Mouse (Mus musculus) heart, adult 9 months (tissue): ENCODE measurements around the gene Fstl3.
"Not testable (repeated sequence)": the region's sequence is repeated elsewhere in the genome, so short reads cannot be mapped to it uniquely, and the experiment has no call there.

Experiments
- DNase-seq, 2 experiments: peaks; one replicate each; pipeline ENCODE4 v3.0.0; 2022; ENCODE audit warnings: low spot score in 2 of 2

The Fstl3 gene

GRCm38 (mm10) chr10:79777103-79777531 is at the start of gene Fstl3:
Gene Fstl3 (plus strand): TSS chr10:79777272.
- no peak for DNase-seq

- DNase-seq: no peak
Measured at GRCm38 (mm10) chr10:79728323-79729249, 48.5 kb upstream of the Fstl3 start.

- DNase-seq: peak in 1 of 2 experiments; percentile 53
Measured at GRCm38 (mm10) chr10:79729357-79729965, 47.6 kb upstream of the Fstl3 start.

GRCm38 (mm10) chr10:79732500-79732899 is 44.6 kb upstream of the Fstl3 start:
- DNase-seq: no peak

GRCm38 (mm10) chr10:79733847-79734246 is 43.2 kb upstream of the Fstl3 start:
- DNase-seq: no peak

- no peak for DNase-seq
Measured at GRCm38 (mm10) chr10:79735361-79735760, 41.7 kb upstream of the Fstl3 start.

- DNase-seq: no peak
Measured at GRCm38 (mm10) chr10:79736706-79737105, 40.4 kb upstream of the Fstl3 start.

- no peak for DNase-seq
Measured at GRCm38 (mm10) chr10:79738259-79738658, 38.8 kb upstream of the Fstl3 start.

- DNase-seq: no peak
Measured at GRCm38 (mm10) chr10:79739234-79739633, 37.8 kb upstream of the Fstl3 start.

- DNase-seq: no peak
Measured at GRCm38 (mm10) chr10:79740863-79741262, 36.2 kb upstream of the Fstl3 start.

GRCm38 (mm10) chr10:79743161-79743560 is 33.9 kb upstream of the Fstl3 start:
- DNase-seq: no peak

- DNase-seq: no peak
Measured at GRCm38 (mm10) chr10:79743650-79744365, 33.3 kb upstream of the Fstl3 start.

GRCm38 (mm10) chr10:79745411-79745810 is 31.7 kb upstream of the Fstl3 start:
- no peak for DNase-seq

GRCm38 (mm10) chr10:79745898-79746773 is 30.9 kb upstream of the Fstl3 start, which contains the start of gene Polrmt:
Gene Polrmt (minus strand): TSS chr10:79746581.
- DNase-seq: peak; percentile 97 to 98

- DNase-seq: no peak
Measured at GRCm38 (mm10) chr10:79746774-79747151, 30.3 kb upstream of the Fstl3 start.

GRCm38 (mm10) chr10:79748496-79748895 is 28.6 kb upstream of the Fstl3 start:
- no peak for DNase-seq

GRCm38 (mm10) chr10:79754856-79755516 is 22.1 kb upstream of the Fstl3 start, which contains the start of gene Fgf22:
Gene Fgf22 (plus strand): TSS chr10:79755076.
- no peak for DNase-seq

- DNase-seq: no peak
Measured at GRCm38 (mm10) chr10:79755854-79756253, 21.2 kb upstream of the Fstl3 start.

GRCm38 (mm10) chr10:79756660-79757059 is 20.4 kb upstream of the Fstl3 start:
- DNase-seq: no peak

- not testable (repeated sequence) for DNase-seq
Measured at GRCm38 (mm10) chr10:79759675-79760074, 17.4 kb upstream of the Fstl3 start.
